Mouse (Mus musculus) CD4-positive helper T cell, adult 2 months (primary cell): ENCODE data around the gene Vat1l.

Source experiments
- DNase-seq: peaks from one replicate; pipeline ENCODE4 v3.0.0-alpha.2; 2012; ENCODE audit warnings: low read depth, missing footprints, low spot score

The Vat1l gene

DNA sequence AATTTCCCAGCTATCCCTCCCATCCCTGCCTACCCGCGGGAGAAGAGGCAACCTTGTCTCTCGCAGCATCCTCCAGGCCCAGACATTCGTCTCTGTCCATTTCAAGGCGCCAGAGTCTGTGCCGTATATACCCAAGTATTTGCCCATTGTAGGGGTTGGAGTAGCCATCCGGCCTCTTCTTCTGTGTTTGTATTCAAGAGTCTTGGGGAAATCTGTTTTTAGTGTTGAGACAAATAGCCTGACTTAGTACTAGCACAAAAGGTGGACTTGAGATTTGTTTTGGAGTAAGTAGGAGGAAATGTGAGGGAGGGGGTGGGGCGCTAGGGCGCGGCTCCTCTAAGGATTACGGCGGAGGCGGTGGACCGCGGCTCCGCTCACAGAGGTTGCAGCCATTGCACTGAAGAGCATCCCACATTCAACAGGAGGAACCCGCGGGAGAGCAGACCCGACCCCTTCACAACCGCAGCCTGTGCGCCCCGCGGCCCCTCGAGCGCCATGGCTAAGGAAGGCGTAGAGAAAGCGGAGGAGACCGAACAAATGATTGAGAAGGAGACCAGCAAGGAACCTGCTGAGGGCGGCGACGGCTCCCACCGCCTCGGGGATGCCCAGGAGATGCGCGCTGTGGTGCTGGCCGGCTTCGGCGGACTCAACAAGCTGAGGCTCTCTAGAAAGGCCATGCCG lies at the start of gene Vat1l:
TSS of gene Vat1l (plus strand) at position 392 of the 681 bp plus-strand sequence.
- peak; percentile 24 for DNase-seq

DNA sequence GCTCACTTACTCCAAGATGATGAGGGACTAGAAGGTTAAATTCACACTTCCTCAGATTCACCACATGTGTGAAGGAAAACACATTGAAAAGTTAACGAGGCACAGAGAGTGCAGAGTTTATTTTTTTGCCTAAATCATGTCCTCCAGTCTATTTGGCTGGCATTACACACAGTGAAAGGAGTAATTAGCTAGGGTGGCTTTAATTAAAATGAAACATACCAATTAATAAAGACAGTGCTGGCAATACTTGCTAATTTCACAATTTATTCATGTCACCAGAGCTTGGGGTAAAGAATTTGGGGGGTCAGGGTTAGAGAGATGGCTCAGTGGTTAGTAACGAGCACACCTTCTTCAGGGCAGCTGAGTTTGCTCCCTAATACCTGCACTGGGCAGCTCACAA lies 46.8 kb upstream of the Vat1l start:
- no peak for DNase-seq

DNA sequence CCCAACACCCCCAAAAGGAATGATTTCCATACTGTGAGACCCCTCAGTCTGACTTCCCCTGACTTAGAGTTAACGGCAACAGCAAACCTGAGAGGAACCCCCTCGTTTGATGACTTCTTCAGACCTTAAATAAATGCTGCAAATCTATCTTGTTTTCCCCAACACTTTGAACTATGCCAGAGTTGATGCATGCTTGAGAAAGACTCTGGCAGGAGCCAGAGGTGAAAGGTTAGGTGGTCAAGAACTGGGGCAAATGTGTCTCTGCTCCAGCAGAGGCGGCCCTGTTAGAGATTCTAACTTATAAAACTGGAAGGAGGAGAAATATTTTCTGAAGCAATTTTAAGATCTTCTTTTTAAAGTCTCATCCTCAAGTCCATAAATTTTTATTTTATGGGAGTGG lies 45.7 kb upstream of the Vat1l start:
- DNase-seq: no peak

DNA sequence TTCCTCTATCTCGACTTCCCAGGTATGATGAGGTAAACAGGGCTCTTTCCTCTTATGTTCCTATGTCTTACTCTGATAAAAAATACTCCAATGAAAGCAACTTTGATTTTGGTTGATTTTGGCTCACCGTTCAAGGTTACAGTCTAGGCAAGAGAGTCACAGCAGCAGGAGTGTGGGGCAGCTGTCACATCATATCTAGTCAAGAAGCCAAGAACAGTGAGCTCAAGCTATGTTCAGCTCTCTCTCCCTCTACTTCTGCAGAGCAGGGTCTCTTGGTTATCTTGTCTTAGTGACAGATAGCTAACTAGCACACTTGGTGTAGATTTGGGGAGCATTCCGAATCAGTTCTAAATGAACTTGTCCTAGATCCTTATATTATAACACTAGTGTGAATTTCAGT lies 41.5 kb upstream of the Vat1l start:
- DNase-seq: no peak

DNA sequence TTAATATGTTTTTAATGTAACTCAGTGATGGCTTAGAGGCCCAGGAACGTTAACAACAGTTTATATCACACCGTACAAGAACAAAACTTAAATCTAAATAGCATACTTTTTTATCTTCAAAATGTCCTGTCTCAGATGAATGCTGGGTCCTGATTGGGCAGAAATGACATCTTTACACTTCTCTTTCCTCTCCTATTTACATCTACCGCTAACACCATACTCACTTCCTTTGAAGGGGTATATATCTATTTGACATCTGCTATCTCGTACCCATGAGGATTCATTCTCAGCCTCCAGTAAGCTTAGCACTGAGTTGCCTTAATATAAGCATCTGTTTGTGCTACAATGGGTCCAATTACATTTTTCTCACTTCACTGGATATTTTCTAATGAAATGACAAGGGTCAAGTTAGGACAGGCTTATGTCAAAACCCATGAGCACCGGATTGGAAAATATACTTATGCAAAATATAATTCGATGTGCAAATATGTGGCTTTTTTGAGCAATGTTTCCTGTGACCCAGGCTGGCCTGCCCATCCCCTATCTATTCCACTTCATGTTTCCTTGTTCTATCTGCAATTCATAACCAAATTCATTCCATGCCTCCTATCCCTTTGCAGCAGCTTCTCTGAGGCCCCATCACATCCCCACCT lies 40.8 kb upstream of the Vat1l start:
- no peak for DNase-seq

DNA sequence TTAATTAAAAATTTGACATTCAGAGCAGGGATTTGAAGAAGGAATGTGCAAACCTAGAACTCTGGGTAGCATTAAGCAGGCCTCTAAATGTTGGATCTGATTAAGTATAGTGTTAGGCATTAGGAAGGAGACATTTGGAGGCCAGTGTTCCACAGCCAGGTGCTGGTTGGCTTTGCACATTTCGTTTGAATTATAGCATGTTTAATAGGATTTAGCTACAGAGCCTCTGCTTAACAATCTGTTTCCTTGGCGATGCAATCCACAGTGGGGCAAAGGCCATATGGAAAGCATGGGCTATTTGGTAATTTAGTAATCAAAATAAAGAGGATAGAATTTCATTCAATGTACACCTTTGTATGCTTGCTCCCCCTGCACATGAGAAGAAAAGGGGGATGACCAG lies 39.7 kb upstream of the Vat1l start:
- no peak for DNase-seq

DNA sequence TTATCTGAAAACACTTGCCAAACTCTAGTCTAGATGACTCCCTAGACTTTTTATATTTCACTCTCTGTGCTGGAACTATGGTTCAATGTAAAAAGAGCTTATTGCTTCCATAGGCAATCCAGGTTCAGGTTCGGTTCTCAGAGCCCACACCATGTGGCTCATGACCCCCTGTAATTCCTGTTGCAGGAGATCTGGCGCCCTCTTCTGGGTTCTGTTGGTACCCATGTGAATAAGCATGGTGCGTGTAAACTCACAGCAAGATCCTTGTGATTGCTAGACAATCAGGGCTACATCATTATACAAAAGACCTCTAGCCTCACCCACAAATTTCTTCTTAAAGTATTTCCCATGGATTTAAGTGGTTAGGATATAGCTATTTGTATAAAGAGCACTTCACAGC lies 28.7 kb upstream of the Vat1l start:
- no peak for DNase-seq

DNA sequence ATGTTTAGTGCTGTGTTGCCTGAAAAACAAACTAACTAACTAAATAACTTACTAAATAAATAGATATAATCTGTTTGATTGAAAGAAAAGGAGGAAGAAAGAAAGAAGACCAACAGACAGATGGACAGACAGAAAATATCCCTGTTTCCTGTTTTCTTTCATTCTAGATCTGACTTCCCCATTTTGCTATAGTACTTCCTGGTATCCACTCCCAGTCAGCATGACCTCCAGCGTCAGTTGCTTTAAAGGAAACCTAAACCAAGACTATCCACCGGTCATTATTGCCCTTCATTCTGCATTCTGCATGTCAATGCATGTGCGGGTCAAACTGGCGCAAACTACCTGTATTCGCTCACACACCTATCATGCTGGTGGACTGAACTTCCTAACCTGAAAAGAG lies 12.1 kb upstream of the Vat1l start:
- no peak for DNase-seq

DNA sequence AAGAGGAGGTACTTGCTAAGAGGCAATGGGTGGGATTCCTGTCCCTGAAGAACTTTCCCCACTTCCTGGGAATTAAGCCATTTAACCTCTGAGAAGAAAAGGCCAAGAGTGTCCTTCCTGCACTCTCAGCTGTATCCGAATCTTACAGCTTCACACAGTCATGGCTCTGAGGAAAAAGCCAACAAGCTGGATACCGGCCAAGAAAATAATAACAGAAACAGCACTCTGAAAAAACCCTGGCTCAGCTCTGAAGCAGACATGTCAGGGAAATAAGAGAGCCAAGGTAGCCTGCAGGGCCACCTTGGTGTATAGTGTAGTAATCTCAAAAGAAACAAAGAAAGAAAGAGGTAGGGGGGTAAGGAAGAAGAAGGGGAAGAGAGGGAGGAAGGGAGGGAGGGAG lies 6.4 kb upstream of the Vat1l start:
- DNase-seq: no peak

DNA sequence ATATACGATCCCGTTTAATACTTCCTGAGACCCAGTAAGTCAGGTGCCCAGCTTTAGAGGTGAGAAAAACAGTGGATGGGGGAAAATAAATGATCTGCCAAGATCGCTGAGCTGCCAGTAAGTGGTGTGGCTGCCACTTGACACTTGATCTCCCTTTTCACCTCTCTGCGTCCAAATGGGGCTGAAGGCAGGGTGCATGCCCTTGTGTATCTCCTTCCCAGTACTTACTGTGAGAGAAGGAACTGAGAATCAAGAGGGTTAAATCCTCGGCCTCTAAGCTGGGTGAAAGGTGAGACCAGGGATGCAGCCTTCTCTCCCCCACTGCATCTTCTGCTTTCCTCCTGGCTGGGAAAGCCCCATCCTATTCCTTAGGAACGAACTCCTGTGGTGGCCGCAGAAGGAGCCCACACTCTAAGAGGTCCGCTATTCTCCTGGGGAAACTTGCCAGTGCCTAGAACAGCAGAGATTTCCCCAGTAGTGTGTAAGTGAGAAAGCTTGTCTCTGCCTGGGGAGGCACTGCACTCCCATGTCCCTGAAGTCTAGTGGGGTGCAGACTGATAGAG lies 1.1 kb downstream of the Vat1l start:
- no peak for DNase-seq

DNA sequence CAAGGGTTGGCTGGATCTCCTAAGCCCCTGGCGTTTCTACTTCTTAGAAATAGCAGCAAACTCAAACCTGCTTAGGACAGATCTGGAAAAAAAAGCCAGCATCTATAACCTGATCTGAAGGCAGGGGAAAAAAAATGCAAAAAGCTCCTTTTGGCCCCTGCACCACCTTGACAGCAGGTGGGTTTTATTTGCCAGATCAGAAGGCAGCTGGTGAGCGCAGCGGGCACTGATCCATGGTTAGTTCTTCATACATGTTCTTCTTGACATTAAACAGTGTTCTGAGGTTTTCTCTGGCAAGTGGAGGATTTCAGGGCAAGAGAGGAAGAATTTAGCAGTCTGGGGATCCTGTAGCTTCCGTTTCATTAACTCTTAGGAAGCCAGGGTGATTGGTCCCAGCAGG lies 1.6 kb downstream of the Vat1l start:
- no peak for DNase-seq

DNA sequence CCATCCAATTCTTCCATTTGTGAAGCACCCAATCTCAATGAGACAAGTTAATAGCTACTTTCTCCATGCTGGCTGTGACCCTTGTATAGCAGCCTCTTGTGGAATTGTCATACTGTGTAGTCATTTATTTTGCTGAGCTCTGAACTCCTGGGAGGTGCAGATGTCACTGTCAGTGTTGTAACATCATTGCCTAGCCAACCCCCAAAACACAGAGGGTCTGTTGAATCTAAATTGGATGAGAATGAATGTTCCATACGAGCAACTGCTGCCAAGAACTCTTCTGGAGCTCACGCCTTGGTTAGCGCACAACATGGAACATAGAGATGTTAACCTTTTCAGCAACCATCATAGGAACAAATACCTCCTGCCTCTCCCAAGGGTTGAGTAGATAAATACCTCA lies 15.4 kb downstream of the Vat1l start:
- no peak for DNase-seq

DNA sequence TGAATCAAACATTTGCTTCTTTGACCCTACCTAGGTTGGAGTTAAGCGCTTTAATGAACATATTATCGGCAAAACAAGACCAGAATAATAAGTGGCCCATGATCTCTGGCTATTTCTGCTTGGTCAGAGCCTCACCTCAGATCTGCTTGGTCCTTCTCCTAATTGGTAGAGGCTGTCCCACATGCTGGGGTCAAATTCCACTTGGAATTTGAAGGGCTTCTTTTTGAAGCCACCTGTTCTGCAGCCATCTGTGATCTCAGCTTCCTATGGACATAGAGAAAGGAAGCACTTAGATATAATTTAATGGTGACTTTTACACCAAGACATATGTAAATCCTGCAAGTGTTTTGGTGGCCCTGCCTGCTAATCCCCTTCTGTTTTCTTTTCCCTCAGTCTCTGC lies 16.6 kb downstream of the Vat1l start:
- no peak for DNase-seq

DNA sequence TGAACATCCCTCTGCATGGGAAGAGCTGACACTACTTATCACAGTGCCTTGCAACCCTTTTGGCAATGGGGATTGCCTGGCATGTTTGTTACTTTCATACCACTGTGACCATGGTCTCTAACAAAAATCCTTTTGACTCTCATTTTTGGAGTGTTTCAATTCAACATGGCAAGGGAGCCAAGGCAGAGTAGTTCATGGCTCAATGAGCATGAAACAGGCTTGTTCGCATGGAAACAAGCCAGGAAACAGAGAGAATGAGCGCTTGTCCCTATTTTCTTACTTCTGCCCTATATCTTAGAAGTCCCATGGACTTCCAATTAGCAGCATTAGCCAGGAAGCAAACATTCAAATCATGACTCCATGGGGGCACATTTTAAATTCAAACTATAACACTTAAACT lies 18.6 kb downstream of the Vat1l start:
- no peak for DNase-seq

DNA sequence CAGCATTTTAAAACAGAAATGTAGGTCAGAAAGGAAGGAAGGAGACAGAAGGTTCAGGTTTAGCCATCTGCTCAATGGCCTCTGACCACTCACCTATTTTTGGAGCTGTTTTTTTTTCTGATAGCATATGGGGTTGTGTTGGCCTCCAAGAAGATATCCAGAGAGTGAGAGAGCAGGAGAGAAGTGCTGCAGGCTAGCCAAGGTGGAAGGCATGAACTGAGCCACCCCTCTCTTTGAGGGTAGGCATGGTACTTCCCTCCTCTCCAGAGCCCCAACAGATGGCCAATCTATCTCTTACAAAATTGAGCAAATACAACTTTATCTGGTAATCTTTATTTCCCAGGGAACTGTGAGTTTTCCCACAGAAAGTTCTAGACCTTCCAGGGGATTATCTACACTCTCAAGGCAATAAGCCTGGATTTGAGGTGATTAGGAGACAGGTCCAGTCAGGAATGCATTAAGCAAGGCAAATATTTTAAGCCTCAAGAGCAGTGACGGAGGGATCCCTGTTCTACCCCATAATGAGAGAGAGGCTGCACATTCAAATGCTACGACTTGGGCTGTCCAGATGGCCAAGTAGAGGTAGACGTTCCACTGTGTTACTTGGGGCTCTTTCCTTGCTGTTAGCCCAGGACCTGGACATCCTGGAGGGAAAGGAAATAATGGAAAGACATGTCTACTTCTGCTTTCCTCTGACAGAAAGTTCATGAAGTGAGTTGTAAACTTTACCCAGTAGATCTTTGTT lies 46.1 kb downstream of the Vat1l start:
- no peak for DNase-seq

DNA sequence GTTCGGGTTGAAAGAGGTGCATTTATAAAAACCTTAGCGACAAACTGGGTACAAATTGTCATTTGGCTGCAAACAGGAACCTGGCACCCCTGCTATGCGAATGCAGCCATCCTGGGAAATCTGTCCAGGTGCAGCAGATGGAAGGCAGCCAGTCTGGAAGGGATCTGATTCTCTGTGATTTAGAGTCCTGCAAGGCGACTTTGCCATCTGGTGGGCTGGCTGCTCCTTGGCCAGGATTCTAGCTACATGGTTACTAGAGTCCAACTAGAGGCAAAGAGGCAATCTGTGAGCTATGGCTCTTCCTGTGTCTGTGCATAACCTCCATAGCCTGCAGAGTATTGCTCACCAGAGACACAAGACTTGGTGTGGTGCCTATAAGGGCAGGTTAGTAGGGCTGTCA lies 53.3 kb downstream of the Vat1l start:
- DNase-seq: no peak

DNA sequence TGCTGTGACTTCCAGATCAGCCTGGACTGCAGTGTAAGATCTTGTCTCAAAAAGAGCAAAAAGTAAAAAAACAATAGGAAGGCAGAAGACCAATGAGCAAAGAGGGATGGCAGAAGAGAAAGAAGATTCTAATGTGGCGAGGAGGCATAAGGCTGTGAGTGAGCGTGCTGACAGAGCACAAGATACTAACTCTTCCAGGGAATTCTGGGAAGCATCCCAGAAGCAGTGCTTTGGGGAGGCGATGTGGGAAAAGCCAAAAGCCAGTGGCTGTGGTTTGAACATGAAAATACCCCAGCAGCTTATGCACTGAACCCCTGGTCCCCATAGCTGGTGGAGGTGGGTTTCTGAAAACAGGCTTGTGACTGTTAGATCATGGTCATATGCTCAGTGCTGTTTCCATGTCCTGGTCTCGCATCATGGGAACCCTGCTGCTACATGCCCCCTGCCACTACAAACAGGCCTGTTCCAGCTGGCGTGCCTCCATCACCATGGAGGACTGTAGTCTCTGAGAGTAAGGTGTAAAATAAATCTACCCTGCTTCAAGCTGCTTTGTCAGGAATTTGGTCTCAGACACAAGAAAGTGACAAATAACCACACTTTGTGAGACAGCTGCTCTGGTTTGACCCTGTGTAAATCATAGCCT lies 54.4 kb downstream of the Vat1l start:
- DNase-seq: no peak

DNA sequence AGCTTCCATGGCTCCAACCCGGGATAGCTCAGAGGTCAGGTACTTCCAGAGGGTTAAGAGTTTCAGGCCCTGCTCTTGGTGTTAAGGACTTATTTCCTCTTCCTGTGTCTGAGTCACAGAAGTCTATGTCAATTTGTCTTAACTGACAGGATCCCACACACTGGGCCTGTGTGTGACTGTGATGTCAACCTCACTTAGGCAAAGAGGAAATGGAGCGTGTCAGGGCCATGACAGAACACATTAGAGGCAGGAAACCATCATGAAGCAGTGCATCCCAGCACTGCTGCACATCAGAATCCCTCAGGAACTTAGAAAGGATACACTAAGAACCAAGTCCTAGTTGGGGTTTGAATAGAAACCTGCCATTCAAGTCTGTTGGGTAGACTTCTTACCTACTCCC lies 56.9 kb downstream of the Vat1l start:
- DNase-seq: peak; percentile 4

DNA sequence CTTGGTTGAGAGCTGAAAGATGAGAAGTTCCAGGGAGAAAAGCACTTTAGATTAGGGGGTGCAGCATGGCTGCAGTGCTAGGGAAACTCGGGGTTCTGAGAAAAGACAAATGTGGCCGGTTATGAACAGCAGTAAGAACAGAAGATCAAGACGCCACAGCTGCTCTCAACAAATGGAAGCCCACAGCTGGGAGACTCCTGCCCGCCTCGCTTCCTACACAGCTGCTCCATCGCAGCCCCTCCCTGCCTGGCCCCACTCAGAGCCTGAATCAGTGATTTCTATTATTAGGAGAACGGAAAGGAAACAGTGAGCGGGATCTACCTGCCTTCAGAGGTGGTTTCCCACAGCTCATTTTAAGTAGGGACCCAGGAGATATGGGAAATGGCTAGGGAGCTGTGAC lies 69.1 kb downstream of the Vat1l start:
- DNase-seq: no peak

DNA sequence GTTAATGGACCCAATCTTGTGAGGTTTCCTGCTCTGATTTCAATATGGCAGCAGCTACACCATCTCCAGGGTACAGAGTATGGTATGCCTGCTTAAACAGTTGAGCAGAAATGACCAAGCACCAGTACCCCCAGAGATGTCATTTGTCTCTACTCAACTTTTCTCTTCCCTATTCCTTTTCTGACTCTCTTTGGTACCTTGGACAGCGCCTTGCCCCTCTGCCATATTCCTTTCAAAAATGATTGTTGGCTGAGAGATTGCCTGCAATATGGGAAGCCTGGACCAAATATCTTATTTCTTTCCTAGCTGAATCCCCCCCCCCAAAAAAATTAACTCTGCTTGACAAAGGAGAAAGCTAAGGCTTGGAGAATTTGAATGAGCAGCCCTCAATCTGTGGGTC lies 75.7 kb downstream of the Vat1l start:
- no peak for DNase-seq

DNA sequence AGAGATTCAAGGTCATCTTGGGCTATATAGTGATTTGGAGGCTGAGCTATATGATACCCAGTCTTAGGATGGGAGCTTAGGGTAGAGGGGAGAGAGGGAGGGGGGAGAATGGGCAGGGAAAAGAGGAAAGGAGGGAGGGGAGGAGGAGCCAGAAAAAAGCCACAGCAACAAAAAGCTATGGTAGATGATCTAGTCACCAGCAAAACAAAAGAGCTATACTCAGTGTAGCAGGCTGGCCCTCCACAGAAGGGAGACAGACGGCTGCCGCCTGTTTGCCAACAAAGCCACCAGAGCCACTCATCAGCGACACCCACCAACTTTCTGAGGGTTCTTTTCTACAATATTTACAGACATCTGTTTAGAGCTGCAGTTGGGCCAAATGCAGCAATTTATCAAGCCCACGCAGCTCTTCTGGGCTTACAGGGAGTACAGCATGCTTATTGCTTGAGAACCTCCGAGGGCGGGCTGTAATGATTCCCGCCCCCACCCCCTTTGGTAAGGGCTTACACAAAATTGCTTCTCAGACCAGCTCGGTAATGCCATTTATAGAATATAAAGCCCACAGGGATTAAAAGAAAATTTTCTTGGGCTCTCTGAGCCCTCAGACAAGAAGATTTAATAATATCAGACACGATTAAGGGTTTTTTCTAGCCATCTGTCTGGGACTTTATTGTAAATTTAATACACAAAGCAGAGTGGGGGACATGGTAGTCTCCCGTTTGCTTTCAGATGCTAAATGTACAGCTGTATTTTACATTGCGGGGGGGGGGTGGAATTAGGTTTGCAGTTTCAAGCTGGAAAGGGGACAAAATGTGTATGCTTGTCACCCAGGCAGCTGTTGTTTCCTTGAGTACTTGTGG lies 89.7 kb downstream of the Vat1l start:
- no peak for DNase-seq
